Mouse (Mus musculus): Measurements from ENCODE around the gene Rad51ap2. TPM values are rescaled to one million over a fixed set of nuclear protein-coding genes. Genes with fewer than 3 reads are reported as not detected.

Gene Rad51ap2
- polyA plus RNA-seq, 1 experiment: not detected

DNA sequence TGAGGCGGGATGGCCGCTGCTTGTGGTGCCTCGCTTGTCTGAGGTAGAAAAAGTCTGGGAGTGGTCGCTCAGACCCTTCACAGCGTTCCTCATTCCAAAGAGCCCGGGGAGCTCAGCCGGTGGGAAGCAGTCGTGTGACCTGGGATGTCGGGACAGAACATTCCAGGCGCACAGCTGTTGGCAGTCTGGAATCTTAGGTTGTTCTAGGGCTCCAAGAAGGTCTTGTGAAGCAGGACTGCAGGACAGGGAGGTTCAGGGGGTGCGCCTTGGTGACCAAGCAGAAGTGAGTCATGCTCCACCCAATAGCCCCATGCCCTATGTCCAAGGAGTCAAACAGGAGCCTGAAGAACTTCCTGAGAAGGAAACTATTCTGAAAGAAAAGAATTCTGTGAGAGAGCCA, 334 bp downstream of the Rad51ap2 start:
- no peak for DNase-seq (ENCODE audit: low read depth in 1 of 2, low spot score in 2 of 2)
- TF ChIP-seq POLR2A (IDR thresholded peaks at IDR 0.05; ENCODE audit: low read depth, low read length): no peak
- no peak for TF ChIP-seq CTCF (IDR thresholded peaks at IDR 0.05; ENCODE audit: extremely low read depth, insufficient read depth, insufficient read length, insufficient replicate concordance)
- peaks cover 8% of the 10 kb centered on the region for H3K27me3 ChIP-seq (ENCODE audit: control insufficient read depth, insufficient read depth, low read length)
- H3K4me3 ChIP-seq (ENCODE audit: extremely low read depth, insufficient read depth, insufficient read length): no peak overlapping the region
- no peaks in the 10 kb centered on the region for H3K36me3 ChIP-seq (ENCODE audit: control insufficient read depth, insufficient read depth, low read length)
- 8% methylated on average over 11 of the region's 11 CpGs for WGBS
- H3K27ac ChIP-seq (ENCODE audit: insufficient read depth, low read length): no peak overlapping the region
- H3K4me1 ChIP-seq (ENCODE audit: control insufficient read depth, insufficient read depth, insufficient read length): peaks cover 2% of the 10 kb centered on the region; the same call in 1 of the 2 replicates

DNA sequence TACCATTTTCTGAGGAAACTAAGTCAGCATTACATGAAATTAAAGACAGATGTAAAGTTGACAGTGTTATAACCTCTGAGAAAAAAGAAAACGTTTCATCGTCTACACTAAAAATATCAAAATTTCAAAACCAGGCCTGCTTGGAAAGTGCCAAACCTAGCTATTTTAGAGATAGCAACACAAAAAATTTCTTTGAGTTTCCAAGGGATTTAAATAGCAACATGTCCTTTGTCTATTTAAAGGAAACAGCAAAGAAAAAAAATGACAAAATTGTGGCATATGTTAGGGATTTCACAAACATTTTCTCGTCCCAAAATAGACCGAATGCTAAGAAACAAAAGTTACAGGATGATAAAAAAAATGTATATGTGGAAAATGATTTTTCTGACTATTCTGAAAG, 753 bp downstream of the Rad51ap2 start:
- no peak overlapping the region for H3K4me3 ChIP-seq (ENCODE audit: extremely low read depth, insufficient read depth, insufficient read length)
- no peak for DNase-seq (ENCODE audit: low read depth in 1 of 2, low spot score in 2 of 2)
- TF ChIP-seq CTCF (IDR thresholded peaks at IDR 0.05; ENCODE audit: extremely low read depth, insufficient read depth, insufficient read length, insufficient replicate concordance) (no peak), POLR2A (IDR thresholded peaks at IDR 0.05; ENCODE audit: low read depth, low read length) (no peak)
- H3K4me1 ChIP-seq (ENCODE audit: control insufficient read depth, insufficient read depth, insufficient read length): peaks cover 2% of the 10 kb centered on the region; the same call in 1 of the 2 replicates
- WGBS: 79% methylated on average over 4 of the region's 4 CpGs
- H3K27ac ChIP-seq (ENCODE audit: insufficient read depth, low read length): no peak overlapping the region
- H3K36me3 ChIP-seq (ENCODE audit: control insufficient read depth, insufficient read depth, low read length): no peaks in the 10 kb centered on the region
- peaks cover 8% of the 10 kb centered on the region for H3K27me3 ChIP-seq (ENCODE audit: control insufficient read depth, insufficient read depth, low read length)

Other genes with a start within 250 kb of the Rad51ap2 start
- gene Msgn1, start 247.1 kb upstream of the Rad51ap2 start, polyA plus RNA-seq (2012; rRNA removed): 0.23 and 0.26 TPM in 2 replicates
- 0.28 and 0.33 TPM in 2 replicates for gene Gen1, start 190.3 kb upstream of the Rad51ap2 start, polyA plus RNA-seq (2012; rRNA removed)
- gene Smc6, start 190.2 kb upstream of the Rad51ap2 start, polyA plus RNA-seq (2012; rRNA removed): 3.9 and 9.5 TPM in 2 replicates
- not detected in 2 replicates for gene Vsnl1, start 19.5 kb upstream of the Rad51ap2 start, polyA plus RNA-seq (2012; rRNA removed)

All from spleen, adult 2 months (tissue).